ENCODE assay signal across 22 mouse cellular contexts in genomic region chr3:126886090-126886489, GRCm38 (mm10).
A peak's percentile ranks its signal among the peaks of the same experiment; 100 is the strongest.
DNase-seq lines count a peak whose midpoint lies in the region; ATAC-seq and TF ChIP-seq lines count a peak whose summit lies in the region.
"Had no signal": no experiment of that assay in that cellular context is flagged by ENCODE, and none has a peak within 500 bp of the region (broad histone marks: within the 10 kb centered on the region; RNA-seq: fewer than 3 reads in every experiment).

No protein-coding gene starts in this region.

- H3K4me1 ChIP-seq in hindbrain, postnatal 0 days (ENCODE audit: insufficient read depth, low read length): no peaks in the 10 kb centered on the region
- H3K4me1 ChIP-seq in hindbrain, embryonic 12.5 days: no peaks in the 10 kb centered on the region
- peaks cover 9% of the 10 kb centered on the region for H3K4me1 ChIP-seq in neural tube, embryonic 13.5 days (replicated peaks)
- H3K4me1 ChIP-seq: embryonic facial prominence, embryonic 13.5 days; embryonic facial prominence, embryonic 15.5 days; forebrain, embryonic 10.5 days; forebrain, embryonic 12.5 days; forebrain, embryonic 15.5 days had no signal

- no peak overlapping the region for H3K4me2 ChIP-seq in hindbrain, postnatal 0 days (ENCODE audit: low read depth, low read length)
- H3K4me2 ChIP-seq in hindbrain, embryonic 12.5 days (replicated peaks): no peak overlapping the region
- H3K4me2 ChIP-seq in neural tube, embryonic 13.5 days: no peak overlapping the region
- H3K4me2 ChIP-seq: embryonic facial prominence, embryonic 13.5 days; embryonic facial prominence, embryonic 15.5 days; forebrain, embryonic 12.5 days; forebrain, embryonic 15.5 days had no signal

- 64% methylated on average over 4 of the region's 4 CpGs for WGBS in hindbrain, postnatal 0 days
- WGBS in hindbrain, embryonic 12.5 days: 82% methylated on average over 4 of the region's 4 CpGs
- 59% methylated on average over 4 of the region's 4 CpGs for WGBS in neural tube, embryonic 13.5 days

- peak; percentile 70; the same call in 1 of the 2 replicates for ATAC-seq in hindbrain, postnatal 0 days
- no peak for ATAC-seq in hindbrain, embryonic 12.5 days (ENCODE audit: low FRiP score)
- peak; percentile 19; the same call in 1 of the 2 replicates for ATAC-seq in neural tube, embryonic 13.5 days (ENCODE audit: low read depth)
- ATAC-seq: forebrain, embryonic 15.5 days had no signal

- H3K4me3 ChIP-seq in hindbrain, postnatal 0 days (ENCODE audit: low read length): no peak overlapping the region
- no peak overlapping the region for H3K4me3 ChIP-seq in hindbrain, embryonic 12.5 days
- no peak overlapping the region for H3K4me3 ChIP-seq in neural tube, embryonic 13.5 days
- H3K4me3 ChIP-seq: embryonic facial prominence, embryonic 13.5 days; embryonic facial prominence, embryonic 15.5 days; erythroblast, embryonic 14.5 days; forebrain, embryonic 10.5 days; forebrain, embryonic 12.5 days; forebrain, embryonic 15.5 days had no signal

- H3K36me3 ChIP-seq in hindbrain, postnatal 0 days (ENCODE audit: insufficient read depth, low read length): no peaks in the 10 kb centered on the region
- H3K36me3 ChIP-seq in hindbrain, embryonic 12.5 days: no peaks in the 10 kb centered on the region
- H3K36me3 ChIP-seq in neural tube, embryonic 13.5 days: no peaks in the 10 kb centered on the region
- H3K36me3 ChIP-seq: embryonic facial prominence, embryonic 13.5 days; embryonic facial prominence, embryonic 15.5 days; forebrain, embryonic 10.5 days; forebrain, embryonic 12.5 days; forebrain, embryonic 15.5 days had no signal

- peak; percentile 54 for DNase-seq in heart, adult 11 months
- DNase-seq in heart, postnatal 14 days: no peak
- peak; percentile 31 for DNase-seq in hindbrain, postnatal 0 days (ENCODE audit: low spot score)
- DNase-seq in neural tube, embryonic 10.5 days (ENCODE audit: extremely low spot score, low spot score): no peak
- DNase-seq: adrenal gland, adult 2 months; adrenal gland, postnatal 10 days; adrenal gland, postnatal 25 days; cerebellum, adult 11 months; cerebellum, adult 18-20 months; cerebellum, adult 8-10 months; cerebellum, adult 9-11 months; cerebellum, postnatal 14 days; cerebellum, postnatal 36 days; embryo, embryonic 11 days had no signal

- H3K27ac ChIP-seq in hindbrain, postnatal 0 days: no peak overlapping the region
- H3K27ac ChIP-seq in hindbrain, embryonic 12.5 days: no peak overlapping the region
- H3K27ac ChIP-seq in neural tube, embryonic 13.5 days (replicated peaks): no peak overlapping the region
- H3K27ac ChIP-seq: embryonic facial prominence, embryonic 13.5 days; embryonic facial prominence, embryonic 15.5 days; forebrain, embryonic 10.5 days; forebrain, embryonic 12.5 days; forebrain, embryonic 15.5 days had no signal

- no peak for TF ChIP-seq CTCF in hindbrain, postnatal 0 days (IDR thresholded peaks at IDR 0.05; ENCODE audit: low read depth)

- intact Hi-C loops in heart, postnatal 14 days (cut with DNase I): no loop called here

- H3K9ac ChIP-seq in hindbrain, postnatal 0 days (replicated peaks; ENCODE audit: low read length): no peak overlapping the region
- H3K9ac ChIP-seq in hindbrain, embryonic 12.5 days: no peak overlapping the region
- no peak overlapping the region for H3K9ac ChIP-seq in neural tube, embryonic 13.5 days
- H3K9ac ChIP-seq: embryonic facial prominence, embryonic 13.5 days; embryonic facial prominence, embryonic 15.5 days; forebrain, embryonic 12.5 days; forebrain, embryonic 15.5 days had no signal

- H3K9me3 ChIP-seq in hindbrain, postnatal 0 days (ENCODE audit: low read length): no peaks in the 10 kb centered on the region
- no peaks in the 10 kb centered on the region for H3K9me3 ChIP-seq in hindbrain, embryonic 12.5 days (replicated peaks)
- 0 out of 2 replicates have a peak, but pooled peaks cover 2% of the 10 kb centered on the region for H3K9me3 ChIP-seq in neural tube, embryonic 13.5 days
- H3K9me3 ChIP-seq: embryonic facial prominence, embryonic 13.5 days; embryonic facial prominence, embryonic 15.5 days; forebrain, embryonic 10.5 days; forebrain, embryonic 12.5 days; forebrain, embryonic 15.5 days had no signal

- H3K27me3 ChIP-seq in hindbrain, postnatal 0 days (ENCODE audit: insufficient read depth, low read length): no peaks in the 10 kb centered on the region
- no peaks in the 10 kb centered on the region for H3K27me3 ChIP-seq in hindbrain, embryonic 12.5 days
- no peaks in the 10 kb centered on the region for H3K27me3 ChIP-seq in neural tube, embryonic 13.5 days
- H3K27me3 ChIP-seq: embryonic facial prominence, embryonic 13.5 days; embryonic facial prominence, embryonic 15.5 days; forebrain, embryonic 12.5 days; forebrain, embryonic 15.5 days had no signal

Comparison
In these comparisons a context has a peak if more than half of its experiments do, and no peak if none do; other contexts are left out.
1. DNase-seq: peak in heart, adult 11 months (single experiment) and hindbrain, postnatal 0 days (single experiment); none in heart, postnatal 14 days (0 of 2) and neural tube, embryonic 10.5 days (single experiment).